Comparison of ENCODE assay signal across 11 mouse cellular contexts in the genomic region with DNA sequence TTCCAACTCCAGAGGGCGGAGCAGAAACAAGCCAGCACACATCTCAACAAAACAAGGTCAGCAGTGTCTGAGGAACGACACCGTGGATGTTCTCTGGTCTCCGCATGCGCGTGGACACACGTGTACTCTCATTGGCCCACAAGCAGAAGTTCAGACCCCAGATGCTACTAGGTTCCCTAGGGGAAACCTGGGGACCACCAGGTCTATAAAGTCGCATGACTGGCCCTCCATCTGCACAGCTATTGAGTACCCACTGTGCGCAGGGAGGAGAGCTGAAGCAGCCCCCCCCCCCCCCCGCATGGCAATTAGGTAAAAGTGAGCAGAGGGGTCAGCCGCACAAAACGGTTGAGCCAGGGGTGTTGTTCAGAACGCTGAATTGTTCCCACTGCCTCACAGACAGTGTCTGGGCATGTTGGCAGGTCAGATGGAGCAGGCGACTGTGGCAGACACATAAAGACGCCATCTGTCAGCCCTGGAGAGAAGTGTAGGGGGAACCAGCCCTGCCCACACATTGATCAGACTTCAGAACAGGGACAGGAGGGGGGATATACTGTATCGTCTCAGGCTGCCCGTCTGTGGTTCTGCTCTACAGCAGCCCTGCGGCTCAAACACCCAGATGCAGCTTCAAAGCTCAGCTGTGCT. TPM values are rescaled to one million over a fixed set of nuclear protein-coding genes. Genes with fewer than 3 reads are reported as not detected.
DNase-seq lines count a peak whose midpoint lies in the region; ATAC-seq and TF ChIP-seq lines count a peak whose summit lies in the region.
"Had no signal": no experiment of that assay in that cellular context is flagged by ENCODE, and none has a peak within 500 bp of the region (broad histone marks: within the 10 kb centered on the region; RNA-seq: fewer than 3 reads in every experiment).

No protein-coding gene starts in this region.

- no peak overlapping the region; the same call in 1 of the 2 replicates for H3K9ac ChIP-seq in ES-E14 (ENCODE audit: insufficient read depth, low read depth, low read length, poor library complexity, severe bottlenecking)
- H3K9ac ChIP-seq in forebrain, embryonic 16.5 days (replicated peaks; ENCODE audit: low read depth, low read length): no peak overlapping the region; the same call in 1 of the 2 replicates
- H3K9ac ChIP-seq in midbrain, embryonic 15.5 days: no peak overlapping the region
- H3K9ac ChIP-seq: liver, embryonic 15.5 days had no signal

- intact Hi-C loops in heart, postnatal 14 days (cut with DNase I): loop anchor here (10.0 kb wide), 2 partner anchors 289 to 341 kb away; partner anchors contain the start of gene Necab2

- no peaks in the 10 kb centered on the region for H3K9me3 ChIP-seq in ES-E14 (ENCODE audit: control insufficient read depth, insufficient read depth, low read depth, low read length)
- no peaks in the 10 kb centered on the region for H3K9me3 ChIP-seq in forebrain, embryonic 16.5 days (ENCODE audit: control insufficient read depth, low read length)
- no peaks in the 10 kb centered on the region for H3K9me3 ChIP-seq in midbrain, embryonic 15.5 days
- H3K9me3 ChIP-seq: liver, embryonic 15.5 days had no signal

- in situ Hi-C loops in ES-E14 (cut with MboI; ENCODE audit: low sequenced_read_pairs in 2 of 2, unreplicated experiment in 2 of 2): no loop called here

- no peaks in the 10 kb centered on the region for H3K36me3 ChIP-seq in ES-E14 (ENCODE audit: control insufficient read depth, insufficient read depth, low read length, poor library complexity, severe bottlenecking)
- no peaks in the 10 kb centered on the region for H3K36me3 ChIP-seq in forebrain, embryonic 16.5 days (ENCODE audit: control insufficient read depth, insufficient read depth)
- H3K36me3 ChIP-seq in midbrain, embryonic 15.5 days (replicated peaks): no peaks in the 10 kb centered on the region
- H3K36me3 ChIP-seq: liver, embryonic 15.5 days had no signal

- H3K27ac ChIP-seq in ES-E14 (ENCODE audit: insufficient read depth, low read depth, low read length, poor library complexity, severe bottlenecking): no peak overlapping the region
- peak overlapping the region; percentile 77 for H3K27ac ChIP-seq in forebrain, embryonic 16.5 days (ENCODE audit: low read length)
- H3K27ac ChIP-seq in midbrain, embryonic 15.5 days: no peak overlapping the region
- H3K27ac ChIP-seq: kidney, postnatal 0 days; liver, embryonic 15.5 days had no signal

- whole genome bisulfite sequencing in forebrain, embryonic 16.5 days: 35% methylated on average over 18 of the region's 18 CpGs
- 34% methylated on average over 18 of the region's 18 CpGs for WGBS in midbrain, embryonic 15.5 days

- peak; percentile 56 for DNase-seq in embryo, embryonic 10.5 days (ENCODE audit: low spot score)
- no peak for DNase-seq in embryo, embryonic 9.5 days (ENCODE audit: extremely low spot score)
- no peak for DNase-seq in ES-E14 (ENCODE audit: low read depth, low spot score)
- DNase-seq in heart, postnatal 14 days: no peak
- DNase-seq in spleen, adult 12 weeks (ENCODE audit: low spot score): no peak
- DNase-seq in spleen, postnatal 14 days (ENCODE audit: low spot score in 2 of 2): no peak
- DNase-seq: adrenal gland, postnatal 14 days had no signal

- H3K4me1 ChIP-seq in ES-E14 (ENCODE audit: control insufficient read depth in 2 of 2, insufficient read depth in 2 of 2, low read length in 2 of 2, poor library complexity in 1 of 2): peaks cover 0 to 16% of the 10 kb centered on the region in 2 experiments; a peak in 1 of 4 replicates
- H3K4me1 ChIP-seq in forebrain, embryonic 16.5 days (replicated peaks; ENCODE audit: control insufficient read depth, insufficient read depth, low read length): peaks cover 18% of the 10 kb centered on the region
- peaks cover 12% of the 10 kb centered on the region; the same call in 1 of the 2 replicates for H3K4me1 ChIP-seq in midbrain, embryonic 15.5 days

- ATAC-seq in forebrain, embryonic 16.5 days: peak; percentile 80
- ATAC-seq in midbrain, embryonic 15.5 days (replicated peaks): 0 out of 2 replicates have a peak, but pooled peaks have one; percentile 27

- H3K27me3 ChIP-seq in forebrain, embryonic 16.5 days (replicated peaks; ENCODE audit: control insufficient read depth, insufficient read depth, low read length): no peaks in the 10 kb centered on the region
- H3K27me3 ChIP-seq in midbrain, embryonic 15.5 days (replicated peaks): no peaks in the 10 kb centered on the region

- peak overlapping the region; percentile 2; a peak in 2 of 4 replicates for H3K4me3 ChIP-seq in ES-E14 (ENCODE audit: insufficient read depth in 1 of 2, low read depth in 1 of 2, low read length in 2 of 2, poor library complexity in 1 of 2, severe bottlenecking in 1 of 2)
- H3K4me3 ChIP-seq in forebrain, embryonic 16.5 days (replicated peaks; ENCODE audit: low read length): no peak overlapping the region
- no peak overlapping the region for H3K4me3 ChIP-seq in midbrain, embryonic 15.5 days
- H3K4me3 ChIP-seq: liver, embryonic 15.5 days had no signal

- H3K4me2 ChIP-seq in forebrain, embryonic 16.5 days (ENCODE audit: low read length): no peak overlapping the region
- no peak overlapping the region for H3K4me2 ChIP-seq in midbrain, embryonic 15.5 days
- H3K4me2 ChIP-seq: liver, embryonic 15.5 days had no signal

TF ChIP-seq in ES-E14, 5 proteins besides CTCF, POLR2A, EP300 and RAD21:
- TF ChIP-seq CHD2 (IDR thresholded peaks at IDR 0.05; ENCODE audit: low read depth, low read length): no peak
- TF ChIP-seq ZC3H11A (IDR thresholded peaks at IDR 0.05; ENCODE audit: borderline replicate concordance, low read depth, low read length): no peak
- no peak for TF ChIP-seq HCFC1 (IDR thresholded peaks at IDR 0.05; ENCODE audit: borderline replicate concordance, insufficient read depth, low read length)
- TF ChIP-seq ZNF384 (IDR thresholded peaks at IDR 0.05; ENCODE audit: low read depth, low read length): no peak
- no peak for TF ChIP-seq MAFK (IDR thresholded peaks at IDR 0.05; ENCODE audit: insufficient read depth, low read depth, low read length)
TF ChIP-seq in ES-E14: peak in this region for 0.

RNA-seq across cellular contexts. Expression of gene Tldc1, which starts 7.7 kb away (rescaled TPM):
- 7.0 and 9.2 TPM in 2 replicates for total RNA-seq in ES-E14 (2012; rRNA removed)
- polyA plus RNA-seq in forebrain, embryonic 16.5 days (2015; fragmentation: Nextera tagmentation; extraction: Ambion mirVana): 15.3 and 16.1 TPM in 2 replicates
- 11.4 and 11.8 TPM in 2 replicates for polyA plus RNA-seq in midbrain, embryonic 15.5 days (2015; fragmentation: Nextera tagmentation; extraction: Ambion mirVana)
- 10 to 100 TPM; 11.6 to 14.6 TPM for total RNA-seq in heart, postnatal 14 days (2021)

RNA-seq across cellular contexts. Expression of gene Cotl1, which starts 54.5 kb away (rescaled TPM):
- total RNA-seq in ES-E14 (2012; rRNA removed): 40.5 and 73.3 TPM in 2 replicates
- 119 and 147 TPM in 2 replicates for polyA plus RNA-seq in forebrain, embryonic 16.5 days (2015; fragmentation: Nextera tagmentation; extraction: Ambion mirVana)
- polyA plus RNA-seq in midbrain, embryonic 15.5 days (2015; fragmentation: Nextera tagmentation; extraction: Ambion mirVana): 123 and 134 TPM in 2 replicates
- 10 to 100 TPM; 26.1 to 29.3 TPM for total RNA-seq in heart, postnatal 14 days (2021)

Comparison
In these comparisons a context has a peak if more than half of its experiments do, and no peak if none do; other contexts are left out.
1. H3K4me3 ChIP-seq: peak in ES-E14 (2 of 2); none in forebrain, embryonic 16.5 days (single experiment) and midbrain, embryonic 15.5 days (single experiment).